Mouse (Mus musculus) stomach, postnatal 0 days (tissue): Measurements from ENCODE around the gene Gm4847. TPM values are rescaled to one million over a fixed set of nuclear protein-coding genes. Genes with fewer than 3 reads are reported as not detected.

ENCODE experiments used
- ATAC-seq: fragments of 200-750 bp; cut with Nextera tagmentation; 2 replicates; pipeline ENCODE4 v1.8.0; 2017; ENCODE audit not compliant: low FRiP score, low TSS enrichment
- DNase-seq: peaks from one replicate; pipeline ENCODE4 v3.0.0-alpha.2; 2016; ENCODE audit warnings: low spot score
- H3K27ac ChIP-seq: fragments of 300-500 bp; sonication (generic); replicated peaks from 2 replicates; pipeline ENCODE4 v1.5.1; 2014; ENCODE audit warnings: mild to moderate bottlenecking, control low read depth
- H3K27me3 ChIP-seq: fragments of 300-500 bp; sonication (generic); 2 replicates; pipeline ENCODE4 v1.6.1; 2014; ENCODE audit warnings: low read length; ENCODE audit not compliant: control insufficient read depth, insufficient read depth
- H3K36me3 ChIP-seq: fragments of 300-500 bp; sonication (generic); 2 replicates; pipeline ENCODE4 v1.6.1; 2014; ENCODE audit warnings: low read length, mixed read lengths; ENCODE audit not compliant: control insufficient read depth, insufficient read depth
- H3K4me1 ChIP-seq: fragments of 300-500 bp; sonication (generic); replicated peaks from 2 replicates; pipeline ENCODE4 v1.6.1; 2014; ENCODE audit warnings: antibody characterized with exemption; ENCODE audit not compliant: control insufficient read depth, insufficient read depth
- H3K4me2 ChIP-seq: fragments of 300-500 bp; sonication (generic); replicated peaks from 2 replicates; pipeline ENCODE4 v1.6.1; 2014; ENCODE audit warnings: low read depth, mild to moderate bottlenecking, control low read depth, moderate library complexity
- H3K4me3 ChIP-seq: fragments of 300-500 bp; sonication (generic); 2 replicates; pipeline ENCODE4 v1.5.1; 2014; ENCODE audit warnings: low read depth, low read length, control low read depth
- H3K9ac ChIP-seq: fragments of 300-500 bp; sonication (generic); 2 replicates; pipeline ENCODE4 v1.6.1; 2014; ENCODE audit warnings: mild to moderate bottlenecking, low read length, control low read depth, mixed read lengths
- H3K9me3 ChIP-seq: fragments of 300-500 bp; sonication (generic); 2 replicates; pipeline ENCODE4 v1.6.1; 2016; ENCODE audit warnings: low read length; ENCODE audit not compliant: control insufficient read depth
- CTCF ChIP-seq: IDR thresholded peaks from 2 replicates; pipeline ENCODE4 v1.5.1; 2016; ENCODE audit warnings: antibody characterized with exemption, low read depth, mild to moderate bottlenecking, moderate library complexity
- EP300 ChIP-seq: optimal IDR thresholded peaks from 2 replicates; pipeline ENCODE3; 2016; ENCODE audit warnings: antibody characterized with exemption
- WGBS: fragments of 180-500 bp; shearing (Covaris S2); extraction: QIAGEN DNeasy Blood & Tissue Kit; methylation state at CpG from one replicate; pipeline ENCODE4 v1.1.7; 2014; 5-methylcytosine and 5-hydroxymethylcytosine counted together
- microRNA-seq: library from miRNA; unstranded; fragments of <30 nt; microRNA quantifications from one replicate; pipeline ENCODE4, GENCODE M21; 2016
- polyA plus RNA-seq: library from polyadenylated mRNA; unstranded; fragments of >200 nt; fragmentation: Nextera tagmentation; extraction: Ambion mirVana; gene quantifications from 2 replicates; pipeline ENCODE4 v1.2.1, GENCODE M21; 2015

Gm4847 gene
- polyA plus RNA-seq: not detected in 2 replicates

DNA sequence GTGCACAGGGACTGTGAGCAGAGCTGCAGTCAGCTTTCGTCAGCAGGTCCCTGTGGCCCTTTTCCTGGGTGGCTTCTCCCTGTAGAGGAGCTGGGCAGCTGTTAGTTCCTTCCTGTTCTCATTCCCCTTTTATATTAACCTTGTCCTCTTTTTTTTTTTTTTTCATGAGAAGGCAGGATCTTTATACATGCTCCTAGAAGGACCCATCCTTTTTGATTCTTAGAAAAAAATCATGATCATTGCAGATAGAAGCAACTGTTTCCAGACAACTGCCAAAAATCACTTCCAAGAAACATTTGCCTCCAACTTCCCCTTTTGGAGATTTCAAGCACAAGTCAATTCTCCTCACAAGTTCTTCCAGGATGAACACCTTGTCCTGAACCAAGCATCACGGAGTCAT is at the start of gene Gm4847:
Gm4847 (minus strand) TSS at position 101 of the 400 bp plus-strand sequence.
- ATAC-seq (no peak), DNase-seq (no peak)
- H3K4me2 ChIP-seq: no peak within 1 kb of the TSS
- H3K27me3 ChIP-seq: no peaks in the 10 kb centered on the region
- H3K4me1 ChIP-seq: no peaks in the 10 kb centered on the region
- no peak within 1 kb of the TSS for H3K9ac ChIP-seq
- no peaks in the 10 kb centered on the region for H3K36me3 ChIP-seq
- 87% methylated on average over 2 of the region's 2 CpGs for WGBS
- H3K9me3 ChIP-seq: no peaks in the 10 kb centered on the region
- no peak within 1 kb of the TSS for H3K27ac ChIP-seq
- no peak within 1 kb of the TSS for H3K4me3 ChIP-seq
- no peak for TF ChIP-seq EP300
- no peak for TF ChIP-seq CTCF

GRCm38 (mm10) chr1:166681745-166682144 is 34.3 kb upstream of the Gm4847 start, which contains the start of gene Fmo9:
Gene Fmo9 (minus strand): TSS chr1:166681845.
- DNase-seq (no peak), ATAC-seq (no peak)
- Histone ChIP-seq H3K36me3 (no peaks in the 10 kb centered on the region), H3K9ac (no peak within 1 kb of the TSS), H3K4me2 (no peak within 1 kb of the TSS), H3K9me3 (no peaks in the 10 kb centered on the region), H3K27me3 (no peaks in the 10 kb centered on the region), H3K27ac (no peak within 1 kb of the TSS), H3K4me3 (no peak within 1 kb of the TSS), H3K4me1 (no peaks in the 10 kb centered on the region)
- no peak for TF ChIP-seq EP300
- no peak for TF ChIP-seq CTCF
- 86% methylated on average over 1 of the region's 1 CpGs for WGBS

- Histone ChIP-seq H3K36me3 (no peaks in the 10 kb centered on the region), H3K9ac (no peak overlapping the region), H3K27ac (no peak overlapping the region), H3K4me3 (no peak overlapping the region), H3K27me3 (no peaks in the 10 kb centered on the region), H3K4me2 (no peak overlapping the region), H3K9me3 (no peaks in the 10 kb centered on the region), H3K4me1 (no peaks in the 10 kb centered on the region)
- no peak for DNase-seq
- TF ChIP-seq CTCF (no peak), EP300 (no peak)
- WGBS: 87% methylated on average over 5 of the region's 5 CpGs
- no peak for ATAC-seq
Measured at GRCm38 (mm10) chr1:166669264-166669663, 21.8 kb upstream of the Gm4847 start.

GRCm38 (mm10) chr1:166660800-166661199 is 13.3 kb upstream of the Gm4847 start:
- DNase-seq (no peak), ATAC-seq (no peak)
- no peak for TF ChIP-seq EP300
- no peak for TF ChIP-seq CTCF
- Histone ChIP-seq H3K4me3 (no peak overlapping the region), H3K4me2 (no peak overlapping the region), H3K27me3 (no peaks in the 10 kb centered on the region), H3K9me3 (no peaks in the 10 kb centered on the region), H3K27ac (no peak overlapping the region), H3K9ac (no peak overlapping the region), H3K4me1 (no peaks in the 10 kb centered on the region), H3K36me3 (no peaks in the 10 kb centered on the region)
- WGBS: 88% methylated on average over 8 of the region's 8 CpGs

Small RNA genes lying within 50 kb of the gene (microRNA-seq; reads per million reads assigned to microRNA genes)
- not detected for gene Gm22992

Other genes with a start within 250 kb of the Gm4847 start
- gene Pogk, start 237.8 kb downstream of the Gm4847 start, polyA plus RNA-seq: 4.0 and 4.1 TPM in 2 replicates
- not detected in 2 replicates for gene Gm4846, start 150.1 kb downstream of the Gm4847 start, polyA plus RNA-seq
- not detected in 2 replicates for gene Fmo9, start 34.2 kb upstream of the Gm4847 start, polyA plus RNA-seq